Mouse (Mus musculus) stomach, embryonic 15.5 days (tissue): ENCODE results near the gene Kcnt1. TPM values are rescaled to one million over a fixed set of nuclear protein-coding genes. Genes with fewer than 3 reads are reported as not detected.
"Not testable (repeated sequence)": the region's sequence is repeated elsewhere in the genome, so short reads cannot be mapped to it uniquely, and the experiment has no call there.

ENCODE experiments used
- ATAC-seq: fragments of 200-750 bp; cut with Nextera tagmentation; 2 replicates; pipeline ENCODE4 v1.8.0; 2017; ENCODE audit warnings: low read depth, moderate number of reproducible peaks, moderate TSS enrichment; ENCODE audit not compliant: insufficient read depth, low FRiP score
- H3K27ac ChIP-seq: fragments of 300-500 bp; sonication (generic); 2 replicates; pipeline ENCODE4 v1.5.1; 2015; ENCODE audit warnings: mild to moderate bottlenecking, inconsistent platforms
- H3K27me3 ChIP-seq: fragments of 300-500 bp; sonication (generic); replicated peaks from 2 replicates; pipeline ENCODE4 v1.6.1; 2015; ENCODE audit warnings: inconsistent platforms
- H3K36me3 ChIP-seq: fragments of 300-500 bp; sonication (generic); 2 replicates; pipeline ENCODE4 v1.6.1; 2015; ENCODE audit warnings: inconsistent platforms
- H3K4me1 ChIP-seq: fragments of 300-500 bp; sonication (generic); 2 replicates; pipeline ENCODE4 v1.6.1; 2015; ENCODE audit warnings: inconsistent platforms
- H3K4me2 ChIP-seq: fragments of 300-500 bp; sonication (generic); 2 replicates; pipeline ENCODE4 v1.6.1; 2015; ENCODE audit warnings: mild to moderate bottlenecking, inconsistent platforms
- H3K4me3 ChIP-seq: fragments of 300-500 bp; sonication (generic); replicated peaks from 2 replicates; pipeline ENCODE4 v1.5.1; 2015; ENCODE audit warnings: inconsistent platforms
- H3K9ac ChIP-seq: fragments of 300-500 bp; sonication (generic); 2 replicates; pipeline ENCODE4 v1.6.1; 2015; ENCODE audit warnings: inconsistent platforms
- H3K9me3 ChIP-seq: fragments of 300-500 bp; sonication (generic); 2 replicates; pipeline ENCODE4 v1.6.1; 2016; ENCODE audit warnings: inconsistent platforms
- WGBS: fragments of 180-500 bp; shearing (Covaris S2); methylation state at CpG from one replicate; pipeline ENCODE4 v1.1.7; 2015; 5-methylcytosine and 5-hydroxymethylcytosine counted together
- polyA plus RNA-seq: library from polyadenylated mRNA; unstranded; fragments of >200 nt; fragmentation: Nextera tagmentation; extraction: Ambion mirVana; gene quantifications from 2 replicates; pipeline ENCODE4 v1.2.1, GENCODE M21; 2015

Kcnt1 gene
- polyA plus RNA-seq: 0.39 and 0.62 TPM in 2 replicates

- WGBS: under 1% methylated on average over 48 of the region's 53 CpGs
- Histone ChIP-seq H3K4me2 (peak within 1 kb of the TSS; percentile 94), H3K4me1 (peaks cover 18% of the 10 kb centered on the region), H3K36me3 (no peaks in the 10 kb centered on the region), H3K27ac (no peak within 1 kb of the TSS), H3K9ac (no peak within 1 kb of the TSS), H3K9me3 (no peaks in the 10 kb centered on the region), H3K4me3 (peak within 1 kb of the TSS; percentile 47), H3K27me3 (peaks cover 35% of the 10 kb centered on the region)
- ATAC-seq: no peak
These were observed at the start of gene Kcnt1 for GRCm38 (mm10) chr2:25863337-25864131. Gene Kcnt1, plus strand, starts transcription at chr2:25863734.

- not testable (repeated sequence) for H3K27me3 ChIP-seq, H3K4me1 ChIP-seq, H3K4me2 ChIP-seq, H3K36me3 ChIP-seq, H3K9ac ChIP-seq, ATAC-seq, H3K4me3 ChIP-seq, H3K27ac ChIP-seq, H3K9me3 ChIP-seq
- 77% methylated on average over 1 of the region's 1 CpGs for WGBS
These were observed 47.8 kb upstream of the Kcnt1 start, which contains the start of gene Glt6d1 for GRCm38 (mm10) chr2:25815748-25816147. Gene Glt6d1, minus strand, starts transcription at chr2:25815848.

- Histone ChIP-seq H3K9ac (no peak within 1 kb of the TSS), H3K4me2 (no peak within 1 kb of the TSS), H3K4me1 (no peaks in the 10 kb centered on the region), H3K9me3 (no peaks in the 10 kb centered on the region), H3K36me3 (no peaks in the 10 kb centered on the region), H3K27ac (no peak within 1 kb of the TSS), H3K4me3 (no peak within 1 kb of the TSS), H3K27me3 (no peaks in the 10 kb centered on the region)
- ATAC-seq: no peak
- 67% methylated on average over 1 of the region's 1 CpGs for WGBS
These were observed 40.7 kb upstream of the Kcnt1 start, which contains the start of gene Lcn9 for GRCm38 (mm10) chr2:25822806-25823205. Gene Lcn9, plus strand, starts transcription at chr2:25823153.

- no peak for ATAC-seq
- no peaks in the 10 kb centered on the region for H3K4me1 ChIP-seq
- no peak overlapping the region for H3K9ac ChIP-seq
- H3K36me3 ChIP-seq: no peaks in the 10 kb centered on the region
- 83% methylated on average over 3 of the region's 3 CpGs for WGBS
- H3K4me3 ChIP-seq: no peak overlapping the region
- no peaks in the 10 kb centered on the region for H3K27me3 ChIP-seq
- no peak overlapping the region for H3K4me2 ChIP-seq
- H3K27ac ChIP-seq: no peak overlapping the region
- no peaks in the 10 kb centered on the region for H3K9me3 ChIP-seq
These were observed 38.8 kb upstream of the Kcnt1 start for GRCm38 (mm10) chr2:25824751-25825150.

GRCm38 (mm10) chr2:25828344-25828947 is 35.1 kb upstream of the Kcnt1 start:
- Histone ChIP-seq H3K36me3 (no peaks in the 10 kb centered on the region), H3K9me3 (no peaks in the 10 kb centered on the region), H3K4me1 (no peaks in the 10 kb centered on the region), H3K9ac (no peak overlapping the region), H3K27me3 (no peaks in the 10 kb centered on the region), H3K27ac (no peak overlapping the region), H3K4me3 (no peak overlapping the region), H3K4me2 (no peak overlapping the region)
- ATAC-seq: no peak
- 77% methylated on average over 8 of the region's 8 CpGs for WGBS

GRCm38 (mm10) chr2:25830786-25831185 is 32.7 kb upstream of the Kcnt1 start:
- Histone ChIP-seq H3K27ac (no peak overlapping the region), H3K4me1 (no peaks in the 10 kb centered on the region), H3K36me3 (no peaks in the 10 kb centered on the region), H3K4me2 (no peak overlapping the region), H3K27me3 (no peaks in the 10 kb centered on the region), H3K9me3 (no peaks in the 10 kb centered on the region), H3K4me3 (no peak overlapping the region), H3K9ac (no peak overlapping the region)
- 67% methylated on average over 3 of the region's 3 CpGs for WGBS
- ATAC-seq: no peak

GRCm38 (mm10) chr2:25836291-25836690 is 27.2 kb upstream of the Kcnt1 start:
- H3K4me3 ChIP-seq: no peak overlapping the region
- no peaks in the 10 kb centered on the region for H3K9me3 ChIP-seq
- H3K27ac ChIP-seq: no peak overlapping the region
- H3K36me3 ChIP-seq: no peaks in the 10 kb centered on the region
- H3K9ac ChIP-seq: no peak overlapping the region
- H3K4me1 ChIP-seq: no peaks in the 10 kb centered on the region
- no peak overlapping the region for H3K4me2 ChIP-seq
- H3K27me3 ChIP-seq: no peaks in the 10 kb centered on the region
- ATAC-seq: no peak; the same call in 1 of the 2 replicates
- WGBS: 36% methylated on average over 5 of the region's 5 CpGs

- H3K36me3 ChIP-seq: no peaks in the 10 kb centered on the region
- 63% methylated on average over 4 of the region's 4 CpGs for WGBS
- H3K27me3 ChIP-seq: no peaks in the 10 kb centered on the region
- ATAC-seq: no peak
- no peaks in the 10 kb centered on the region for H3K9me3 ChIP-seq
- no peaks in the 10 kb centered on the region for H3K4me1 ChIP-seq
- no peak overlapping the region for H3K27ac ChIP-seq
- H3K4me3 ChIP-seq: no peak overlapping the region
- H3K9ac ChIP-seq: no peak overlapping the region
- no peak overlapping the region for H3K4me2 ChIP-seq
These were observed 21.4 kb upstream of the Kcnt1 start for GRCm38 (mm10) chr2:25842161-25842560.

- Histone ChIP-seq H3K9me3 (no peaks in the 10 kb centered on the region), H3K36me3 (no peaks in the 10 kb centered on the region), H3K4me2 (no peak overlapping the region), H3K27ac (no peak overlapping the region), H3K27me3 (no peaks in the 10 kb centered on the region), H3K9ac (no peak overlapping the region), H3K4me1 (no peaks in the 10 kb centered on the region), H3K4me3 (no peak overlapping the region)
- WGBS: 71% methylated on average over 1 of the region's 1 CpGs
- no peak for ATAC-seq
These were observed 20.8 kb upstream of the Kcnt1 start for GRCm38 (mm10) chr2:25842758-25843157.

- no peaks in the 10 kb centered on the region for H3K36me3 ChIP-seq
- no peak overlapping the region for H3K4me3 ChIP-seq
- no peaks in the 10 kb centered on the region for H3K4me1 ChIP-seq
- H3K9me3 ChIP-seq: no peaks in the 10 kb centered on the region
- no peak for ATAC-seq
- no peak overlapping the region for H3K4me2 ChIP-seq
- no peaks in the 10 kb centered on the region for H3K27me3 ChIP-seq
- WGBS: 80% methylated on average over 3 of the region's 3 CpGs
- H3K27ac ChIP-seq: no peak overlapping the region
- no peak overlapping the region for H3K9ac ChIP-seq
These were observed 19.4 kb upstream of the Kcnt1 start for GRCm38 (mm10) chr2:25844097-25844496.

GRCm38 (mm10) chr2:25846516-25846915 is 17.0 kb upstream of the Kcnt1 start:
- Histone ChIP-seq H3K27me3 (no peaks in the 10 kb centered on the region), H3K27ac (no peak overlapping the region), H3K9ac (no peak overlapping the region), H3K4me2 (no peak overlapping the region), H3K4me3 (no peak overlapping the region), H3K36me3 (no peaks in the 10 kb centered on the region), H3K9me3 (no peaks in the 10 kb centered on the region), H3K4me1 (no peaks in the 10 kb centered on the region)
- 74% methylated on average over 8 of the region's 8 CpGs for WGBS
- ATAC-seq: no peak

- Histone ChIP-seq H3K27ac (no peak within 1 kb of the TSS), H3K4me1 (no peaks in the 10 kb centered on the region), H3K36me3 (no peaks in the 10 kb centered on the region), H3K27me3 (no peaks in the 10 kb centered on the region), H3K9me3 (no peaks in the 10 kb centered on the region), H3K4me3 (no peak within 1 kb of the TSS), H3K9ac (no peak within 1 kb of the TSS), H3K4me2 (no peak within 1 kb of the TSS)
- WGBS: 72% methylated on average over 16 of the region's 16 CpGs
- no peak for ATAC-seq
These were observed 16.3 kb upstream of the Kcnt1 start, which contains the start of gene Sohlh1 for GRCm38 (mm10) chr2:25847226-25847625. Gene Sohlh1, minus strand, starts transcription at chr2:25847248.
